Mouse (Mus musculus): Measurements from ENCODE around the gene Cbx7. TPM values are rescaled to one million over a fixed set of nuclear protein-coding genes. Genes with fewer than 3 reads are reported as not detected.

Cbx7 gene
- polyA plus RNA-seq, 1 experiment from 2014 or later: 0.97 TPM

GRCm38 (mm10) chr15:79931496-79932141 lies 39.3 kb downstream of the Cbx7 start:
- peaks cover 16% of the 10 kb centered on the region; the same call in 1 of the 2 replicates for H3K4me1 ChIP-seq (ENCODE audit: control insufficient read depth, insufficient read depth, low read length)
- no peak overlapping the region for H3K27ac ChIP-seq (replicated peaks; ENCODE audit: low read depth, low read length)
- WGBS: 17% methylated on average over 13 of the region's 13 CpGs
- no peak for ATAC-seq (ENCODE audit: insufficient number of reproducible peaks, low FRiP score, low TSS enrichment, low read depth)
- no peak overlapping the region for H3K9ac ChIP-seq (ENCODE audit: low read length)
- peak overlapping the region; percentile 47; the same call in 1 of the 2 replicates for H3K4me3 ChIP-seq (ENCODE audit: low read depth, low read length)
- no peaks in the 10 kb centered on the region for H3K36me3 ChIP-seq (ENCODE audit: control insufficient read depth, insufficient read depth, low read length)
- no peaks in the 10 kb centered on the region for H3K9me3 ChIP-seq (ENCODE audit: control insufficient read depth, low read length)
- DNase-seq (ENCODE audit: low spot score): no peak
- peaks cover 41% of the 10 kb centered on the region for H3K27me3 ChIP-seq (ENCODE audit: control insufficient read depth, insufficient read depth, low read length)
- peak overlapping the region; percentile 87 for H3K4me2 ChIP-seq (ENCODE audit: low read depth, severe bottlenecking)

GRCm38 (mm10) chr15:79929734-79930133 lies 41.2 kb downstream of the Cbx7 start:
- H3K4me3 ChIP-seq (ENCODE audit: low read depth, low read length): no peak overlapping the region
- no peaks in the 10 kb centered on the region for H3K9me3 ChIP-seq (ENCODE audit: control insufficient read depth, low read length)
- H3K4me2 ChIP-seq (ENCODE audit: low read depth, severe bottlenecking): no peak overlapping the region
- no peaks in the 10 kb centered on the region for H3K36me3 ChIP-seq (ENCODE audit: control insufficient read depth, insufficient read depth, low read length)
- no peak overlapping the region for H3K9ac ChIP-seq (ENCODE audit: low read length)
- DNase-seq (ENCODE audit: low spot score) (no peak), ATAC-seq (ENCODE audit: insufficient number of reproducible peaks, low FRiP score, low TSS enrichment, low read depth) (no peak)
- peaks cover 13% of the 10 kb centered on the region; the same call in 1 of the 2 replicates for H3K4me1 ChIP-seq (ENCODE audit: control insufficient read depth, insufficient read depth, low read length)
- H3K27me3 ChIP-seq (ENCODE audit: control insufficient read depth, insufficient read depth, low read length): peaks cover 40% of the 10 kb centered on the region
- no peak overlapping the region for H3K27ac ChIP-seq (replicated peaks; ENCODE audit: low read depth, low read length)
- 84% methylated on average over 3 of the region's 3 CpGs for WGBS

- ATAC-seq (ENCODE audit: insufficient number of reproducible peaks, low FRiP score, low TSS enrichment, low read depth): no peak
- no peak overlapping the region for H3K4me2 ChIP-seq (ENCODE audit: low read depth, severe bottlenecking)
- no peaks in the 10 kb centered on the region for H3K9me3 ChIP-seq (ENCODE audit: control insufficient read depth, low read length)
- H3K27ac ChIP-seq (replicated peaks; ENCODE audit: low read depth, low read length): no peak overlapping the region
- H3K4me3 ChIP-seq (ENCODE audit: low read depth, low read length): no peak overlapping the region
- H3K4me1 ChIP-seq (ENCODE audit: control insufficient read depth, insufficient read depth, low read length): peaks cover 10% of the 10 kb centered on the region; the same call in 1 of the 2 replicates
- WGBS: 55% methylated on average over 2 of the region's 2 CpGs
- no peak overlapping the region for H3K9ac ChIP-seq (ENCODE audit: low read length)
- DNase-seq (ENCODE audit: low spot score): no peak
- H3K27me3 ChIP-seq (ENCODE audit: control insufficient read depth, insufficient read depth, low read length): peaks cover 31% of the 10 kb centered on the region
- H3K36me3 ChIP-seq (ENCODE audit: control insufficient read depth, insufficient read depth, low read length): no peaks in the 10 kb centered on the region
Measured at GRCm38 (mm10) chr15:79928736-79929135, 42.2 kb downstream of the Cbx7 start.

GRCm38 (mm10) chr15:79928316-79928715 lies 42.6 kb downstream of the Cbx7 start:
- Histone ChIP-seq H3K4me3 (ENCODE audit: low read depth, low read length) (no peak overlapping the region), H3K9ac (ENCODE audit: low read length) (no peak overlapping the region), H3K27ac (replicated peaks; ENCODE audit: low read depth, low read length) (no peak overlapping the region), H3K36me3 (ENCODE audit: control insufficient read depth, insufficient read depth, low read length) (no peaks in the 10 kb centered on the region), H3K9me3 (ENCODE audit: control insufficient read depth, low read length) (no peaks in the 10 kb centered on the region), H3K4me1 (ENCODE audit: control insufficient read depth, insufficient read depth, low read length) (peaks cover 8% of the 10 kb centered on the region; the same call in 1 of the 2 replicates), H3K4me2 (ENCODE audit: low read depth, severe bottlenecking) (peak overlapping the region; percentile 54; the same call in 1 of the 2 replicates), H3K27me3 (ENCODE audit: control insufficient read depth, insufficient read depth, low read length) (peaks cover 27% of the 10 kb centered on the region)
- DNase-seq (ENCODE audit: low spot score) (no peak), ATAC-seq (ENCODE audit: insufficient number of reproducible peaks, low FRiP score, low TSS enrichment, low read depth) (no peak)
- WGBS: 91% methylated on average over 3 of the region's 3 CpGs

- peak overlapping the region; percentile 41 for H3K4me3 ChIP-seq (ENCODE audit: low read depth, low read length)
- H3K27ac ChIP-seq (replicated peaks; ENCODE audit: low read depth, low read length): no peak overlapping the region
- H3K36me3 ChIP-seq (ENCODE audit: control insufficient read depth, insufficient read depth, low read length): no peaks in the 10 kb centered on the region
- peak overlapping the region; percentile 38 for H3K9ac ChIP-seq (ENCODE audit: low read length)
- peak; percentile 66 for ATAC-seq (ENCODE audit: insufficient number of reproducible peaks, low FRiP score, low TSS enrichment, low read depth)
- peak; percentile 86 for DNase-seq (ENCODE audit: low spot score)
- H3K4me1 ChIP-seq (ENCODE audit: control insufficient read depth, insufficient read depth, low read length): peaks cover 6% of the 10 kb centered on the region; the same call in 1 of the 2 replicates
- peak overlapping the region; percentile 54 for H3K4me2 ChIP-seq (ENCODE audit: low read depth, severe bottlenecking)
- WGBS: under 1% methylated on average over 29 of the region's 29 CpGs
- no peaks in the 10 kb centered on the region for H3K9me3 ChIP-seq (ENCODE audit: control insufficient read depth, low read length)
- peaks cover 21% of the 10 kb centered on the region for H3K27me3 ChIP-seq (ENCODE audit: control insufficient read depth, insufficient read depth, low read length)
Measured at GRCm38 (mm10) chr15:79927637-79928122, 43.2 kb downstream of the Cbx7 start.

- no peak overlapping the region for H3K27ac ChIP-seq (replicated peaks; ENCODE audit: low read depth, low read length)
- 74% methylated on average over 11 of the region's 11 CpGs for whole genome bisulfite sequencing
- no peaks in the 10 kb centered on the region for H3K36me3 ChIP-seq (ENCODE audit: control insufficient read depth, insufficient read depth, low read length)
- ATAC-seq (ENCODE audit: insufficient number of reproducible peaks, low FRiP score, low TSS enrichment, low read depth) (no peak), DNase-seq (ENCODE audit: low spot score) (no peak)
- no peak overlapping the region for H3K9ac ChIP-seq (ENCODE audit: low read length)
- peak overlapping the region; percentile 54 for H3K4me2 ChIP-seq (ENCODE audit: low read depth, severe bottlenecking)
- peaks cover 13% of the 10 kb centered on the region; the same call in 1 of the 2 replicates for H3K27me3 ChIP-seq (ENCODE audit: control insufficient read depth, insufficient read depth, low read length)
- peak overlapping the region; percentile 41; the same call in 1 of the 2 replicates for H3K4me3 ChIP-seq (ENCODE audit: low read depth, low read length)
- H3K9me3 ChIP-seq (ENCODE audit: control insufficient read depth, low read length): no peaks in the 10 kb centered on the region
- peaks cover under 1% of the 10 kb centered on the region; the same call in 1 of the 2 replicates for H3K4me1 ChIP-seq (ENCODE audit: control insufficient read depth, insufficient read depth, low read length)
Measured at GRCm38 (mm10) chr15:79926856-79927416, 44.0 kb downstream of the Cbx7 start.

- no peak for ATAC-seq (ENCODE audit: insufficient number of reproducible peaks, low FRiP score, low TSS enrichment, low read depth)
- WGBS: 55% methylated on average over 2 of the region's 2 CpGs
- Histone ChIP-seq H3K36me3 (ENCODE audit: control insufficient read depth, insufficient read depth, low read length) (no peaks in the 10 kb centered on the region), H3K9ac (ENCODE audit: low read length) (no peak overlapping the region), H3K4me3 (ENCODE audit: low read depth, low read length) (no peak overlapping the region), H3K9me3 (ENCODE audit: control insufficient read depth, low read length) (no peaks in the 10 kb centered on the region), H3K27me3 (ENCODE audit: control insufficient read depth, insufficient read depth, low read length) (no peaks in the 10 kb centered on the region), H3K4me1 (ENCODE audit: control insufficient read depth, insufficient read depth, low read length) (no peaks in the 10 kb centered on the region), H3K27ac (replicated peaks; ENCODE audit: low read depth, low read length) (no peak overlapping the region), H3K4me2 (ENCODE audit: low read depth, severe bottlenecking) (no peak overlapping the region)
- DNase-seq (ENCODE audit: low spot score): no peak
Measured at GRCm38 (mm10) chr15:79919787-79920186, 51.1 kb downstream of the Cbx7 start.

GRCm38 (mm10) chr15:79918485-79918884 lies 52.4 kb downstream of the Cbx7 start:
- no peaks in the 10 kb centered on the region for H3K36me3 ChIP-seq (ENCODE audit: control insufficient read depth, insufficient read depth, low read length)
- DNase-seq (ENCODE audit: low spot score): no peak
- H3K27ac ChIP-seq (replicated peaks; ENCODE audit: low read depth, low read length): no peak overlapping the region
- H3K4me2 ChIP-seq (ENCODE audit: low read depth, severe bottlenecking): no peak overlapping the region
- no peaks in the 10 kb centered on the region for H3K9me3 ChIP-seq (ENCODE audit: control insufficient read depth, low read length)
- ATAC-seq (ENCODE audit: insufficient number of reproducible peaks, low FRiP score, low TSS enrichment, low read depth): no peak
- WGBS: 86% methylated on average over 16 of the region's 16 CpGs
- H3K9ac ChIP-seq (ENCODE audit: low read length): no peak overlapping the region
- H3K4me1 ChIP-seq (ENCODE audit: control insufficient read depth, insufficient read depth, low read length): no peaks in the 10 kb centered on the region
- no peak overlapping the region for H3K4me3 ChIP-seq (ENCODE audit: low read depth, low read length)
- no peaks in the 10 kb centered on the region for H3K27me3 ChIP-seq (ENCODE audit: control insufficient read depth, insufficient read depth, low read length)

Data from limb, embryonic 11.5 days (tissue).